Mouse (Mus musculus): ENCODE measurements around the gene Gbp7. TPM values are rescaled to one million over a fixed set of nuclear protein-coding genes. Genes with fewer than 3 reads are reported as not detected.
A peak's percentile ranks its signal among the peaks of the same experiment; 100 is the strongest.
"Not testable (repeated sequence)": the region's sequence is repeated elsewhere in the genome, so short reads cannot be mapped to it uniquely, and the experiment has no call there.

The Gbp7 gene
- polyA plus RNA-seq, 1 experiment, result 0.05 TPM

GRCm38 (mm10) chr3:142529597-142529996 lies 545 bp upstream of the Gbp7 start:
- H3ac ChIP-seq (ENCODE audit: control insufficient read depth, insufficient read length), result no peak overlapping the region

GRCm38 (mm10) chr3:142531595-142531994 lies 1.5 kb downstream of the Gbp7 start:
- no peaks in the 10 kb centered on the region for H3K79me2 ChIP-seq (ENCODE audit: control insufficient read depth, insufficient read depth)
- no peak overlapping the region for H3ac ChIP-seq (ENCODE audit: control insufficient read depth, insufficient read length)
- no peak for TF ChIP-seq SRF (IDR thresholded peaks at IDR 0.05; ENCODE audit: control insufficient read depth, insufficient read length, low read depth)
- TF ChIP-seq TCF3 (IDR thresholded peaks at IDR 0.05; ENCODE audit: insufficient read length, low read depth), result no peak
- TF ChIP-seq REST (IDR thresholded peaks at IDR 0.05; ENCODE audit: insufficient read depth, insufficient read length), result no peak
- H3K27me3 ChIP-seq (ENCODE audit: control insufficient read depth, insufficient read depth, insufficient read length), result no peaks in the 10 kb centered on the region
- no peaks in the 10 kb centered on the region for H3K36me3 ChIP-seq (ENCODE audit: control insufficient read depth, insufficient read depth)
- no peak overlapping the region for H3K4me2 ChIP-seq (ENCODE audit: low read depth)
- H3K4me3 ChIP-seq, result no peak overlapping the region

More at GRCm38 (mm10) chr3:142529597-142529996, 545 bp upstream of the Gbp7 start:
- Histone ChIP-seq H3K4me2 (ENCODE audit: low read depth) (peak overlapping the region; percentile 89), H3K4me3 (peak overlapping the region; percentile 39), H3K79me2 (ENCODE audit: control insufficient read depth, insufficient read depth) (no peaks in the 10 kb centered on the region), H3K27me3 (ENCODE audit: control insufficient read depth, insufficient read depth, insufficient read length) (no peaks in the 10 kb centered on the region), H3K36me3 (ENCODE audit: control insufficient read depth, insufficient read depth) (no peaks in the 10 kb centered on the region)
- TF ChIP-seq TCF3 (IDR thresholded peaks at IDR 0.05; ENCODE audit: insufficient read length, low read depth), result no peak
- no peak for TF ChIP-seq MYOD1 (IDR thresholded peaks at IDR 0.05; ENCODE audit: control insufficient read depth in 1 of 3, insufficient read length in 2 of 3, low read depth in 2 of 3)
- TF ChIP-seq REST (IDR thresholded peaks at IDR 0.05; ENCODE audit: insufficient read depth, insufficient read length), result no peak
- TF ChIP-seq POLR2AphosphoS2 (IDR thresholded peaks at IDR 0.05; ENCODE audit: insufficient read length, low read depth), result no peak
- no peak for TF ChIP-seq CEBPB (IDR thresholded peaks at IDR 0.05; ENCODE audit: insufficient read depth, poor library complexity, severe bottlenecking)
- no peak for TF ChIP-seq MAX (IDR thresholded peaks at IDR 0.05; ENCODE audit: low read depth)
- no peak for TF ChIP-seq MYOG (IDR thresholded peaks at IDR 0.05; ENCODE audit: control insufficient read depth in 1 of 3, insufficient read depth in 1 of 3, insufficient read length in 2 of 3, low read depth in 2 of 3)
- no peak for TF ChIP-seq TCF12 (IDR thresholded peaks at IDR 0.05; ENCODE audit: insufficient read depth, poor library complexity, severe bottlenecking)
- no peak for TF ChIP-seq USF1 (IDR thresholded peaks at IDR 0.05; ENCODE audit: low read depth)
- TF ChIP-seq POLR2A (IDR thresholded peaks at IDR 0.05; ENCODE audit: insufficient read length, low read depth), result no peak
- no peak for TF ChIP-seq SRF (IDR thresholded peaks at IDR 0.05; ENCODE audit: control insufficient read depth, insufficient read length, low read depth)
- no peak for TF ChIP-seq E2F4 (IDR thresholded peaks at IDR 0.05; ENCODE audit: insufficient read depth)

GRCm38 (mm10) chr3:142533185-142533584 lies 3.0 kb downstream of the Gbp7 start:
- Histone ChIP-seq H3K27me3 (ENCODE audit: control insufficient read depth, insufficient read depth, insufficient read length) (no peaks in the 10 kb centered on the region), H3K4me3 (no peak overlapping the region), H3K4me2 (ENCODE audit: low read depth) (no peak overlapping the region), H3ac (ENCODE audit: control insufficient read depth, insufficient read length) (no peak overlapping the region), H3K36me3 (ENCODE audit: control insufficient read depth, insufficient read depth) (no peaks in the 10 kb centered on the region), H3K79me2 (ENCODE audit: control insufficient read depth, insufficient read depth) (no peaks in the 10 kb centered on the region)
- TF ChIP-seq TCF12 (IDR thresholded peaks at IDR 0.05; ENCODE audit: insufficient read depth, poor library complexity, severe bottlenecking) (no peak), USF1 (IDR thresholded peaks at IDR 0.05; ENCODE audit: low read depth) (no peak)

GRCm38 (mm10) chr3:142535667-142536066 lies 5.5 kb downstream of the Gbp7 start:
- H3ac ChIP-seq (ENCODE audit: control insufficient read depth, insufficient read length), result no peak overlapping the region
- H3K79me2 ChIP-seq (ENCODE audit: control insufficient read depth, insufficient read depth), result no peaks in the 10 kb centered on the region
- TF ChIP-seq E2F4 (IDR thresholded peaks at IDR 0.05; ENCODE audit: insufficient read depth) (no peak), MYOD1 (IDR thresholded peaks at IDR 0.05; ENCODE audit: control insufficient read depth in 1 of 3, insufficient read length in 2 of 3, low read depth in 2 of 3) (no peak), SRF (IDR thresholded peaks at IDR 0.05; ENCODE audit: control insufficient read depth, insufficient read length, low read depth) (no peak), TCF3 (IDR thresholded peaks at IDR 0.05; ENCODE audit: insufficient read length, low read depth) (no peak)
- no peak overlapping the region for H3K4me2 ChIP-seq (ENCODE audit: low read depth)
- no peaks in the 10 kb centered on the region for H3K36me3 ChIP-seq (ENCODE audit: control insufficient read depth, insufficient read depth)
- H3K4me3 ChIP-seq, result no peak overlapping the region
- H3K27me3 ChIP-seq (ENCODE audit: control insufficient read depth, insufficient read depth, insufficient read length), result no peaks in the 10 kb centered on the region

GRCm38 (mm10) chr3:142541391-142541790 lies 11.2 kb downstream of the Gbp7 start:
- Histone ChIP-seq H3K4me3 (no peak overlapping the region), H3K4me2 (ENCODE audit: low read depth) (no peak overlapping the region), H3ac (ENCODE audit: control insufficient read depth, insufficient read length) (no peak overlapping the region), H3K79me2 (ENCODE audit: control insufficient read depth, insufficient read depth) (no peaks in the 10 kb centered on the region), H3K27me3 (ENCODE audit: control insufficient read depth, insufficient read depth, insufficient read length) (no peaks in the 10 kb centered on the region), H3K36me3 (ENCODE audit: control insufficient read depth, insufficient read depth) (no peaks in the 10 kb centered on the region)
- TF ChIP-seq MYOG (IDR thresholded peaks at IDR 0.05; ENCODE audit: control insufficient read depth in 1 of 3, insufficient read depth in 1 of 3, insufficient read length in 2 of 3, low read depth in 2 of 3) (no peak), MYOD1 (IDR thresholded peaks at IDR 0.05; ENCODE audit: control insufficient read depth in 1 of 3, insufficient read length in 2 of 3, low read depth in 2 of 3) (no peak), E2F4 (IDR thresholded peaks at IDR 0.05; ENCODE audit: insufficient read depth) (no peak), TCF3 (IDR thresholded peaks at IDR 0.05; ENCODE audit: insufficient read length, low read depth) (no peak), REST (IDR thresholded peaks at IDR 0.05; ENCODE audit: insufficient read depth, insufficient read length) (no peak), POLR2A (IDR thresholded peaks at IDR 0.05; ENCODE audit: insufficient read length, low read depth) (no peak), CEBPB (IDR thresholded peaks at IDR 0.05; ENCODE audit: insufficient read depth, poor library complexity, severe bottlenecking) (no peak), TCF12 (IDR thresholded peaks at IDR 0.05; ENCODE audit: insufficient read depth, poor library complexity, severe bottlenecking) (no peak), USF1 (IDR thresholded peaks at IDR 0.05; ENCODE audit: low read depth) (no peak), SRF (IDR thresholded peaks at IDR 0.05; ENCODE audit: control insufficient read depth, insufficient read length, low read depth) (no peak), POLR2AphosphoS2 (IDR thresholded peaks at IDR 0.05; ENCODE audit: insufficient read length, low read depth) (no peak), MAX (IDR thresholded peaks at IDR 0.05; ENCODE audit: low read depth) (no peak)

GRCm38 (mm10) chr3:142542776-142543175 lies 12.6 kb downstream of the Gbp7 start:
- H3K79me2 ChIP-seq (ENCODE audit: control insufficient read depth, insufficient read depth); H3K4me2 ChIP-seq (ENCODE audit: low read depth); H3K4me3 ChIP-seq; H3K36me3 ChIP-seq (ENCODE audit: control insufficient read depth, insufficient read depth); H3ac ChIP-seq (ENCODE audit: control insufficient read depth, insufficient read length); H3K27me3 ChIP-seq (ENCODE audit: control insufficient read depth, insufficient read depth, insufficient read length): not testable (repeated sequence)
